Mouse (Mus musculus): Measurements from ENCODE around the gene Olfr222. TPM values are rescaled to one million over a fixed set of nuclear protein-coding genes. Genes with fewer than 3 reads are reported as not detected.

Gene Olfr222
- polyA plus RNA-seq, 1 experiment from 2014 or later, result not detected

Other genes with a start within 250 kb of the Olfr222 start
- not detected in 2 replicates for gene Prss38, start 200.6 kb downstream of the Olfr222 start, polyA plus RNA-seq (2014; fragmentation: Nextera tagmentation; extraction: Ambion mirVana)
- 19.1 and 20.1 TPM in 2 replicates for gene Jmjd4, start 126.2 kb downstream of the Olfr222 start, polyA plus RNA-seq (2014; fragmentation: Nextera tagmentation; extraction: Ambion mirVana)
- 144 and 148 TPM in 2 replicates for gene Snap47, start 125.0 kb downstream of the Olfr222 start, polyA plus RNA-seq (2014; fragmentation: Nextera tagmentation; extraction: Ambion mirVana)
- gene Zfp867, start 103.8 kb downstream of the Olfr222 start, polyA plus RNA-seq (2014; fragmentation: Nextera tagmentation; extraction: Ambion mirVana), result 9.4 and 10.0 TPM in 2 replicates
- 31.5 and 32.2 TPM in 2 replicates for gene Zkscan17, start 49.5 kb downstream of the Olfr222 start, polyA plus RNA-seq (2014; fragmentation: Nextera tagmentation; extraction: Ambion mirVana)
- gene Nlrp3, start 34.7 kb downstream of the Olfr222 start, polyA plus RNA-seq (2014; fragmentation: Nextera tagmentation; extraction: Ambion mirVana), result 0.40 TPM in 1 of 2 replicates, not detected in the other
- gene Olfr223, start 17.1 kb upstream of the Olfr222 start, polyA plus RNA-seq (2014; fragmentation: Nextera tagmentation; extraction: Ambion mirVana), result not detected in 2 replicates
- gene Mprip, start 85.1 kb upstream of the Olfr222 start, polyA plus RNA-seq (2014; fragmentation: Nextera tagmentation; extraction: Ambion mirVana), result 71.1 and 78.9 TPM in 2 replicates
- 1.3 and 2.4 TPM in 2 replicates for gene Pld6, start 211.4 kb upstream of the Olfr222 start, polyA plus RNA-seq (2014; fragmentation: Nextera tagmentation; extraction: Ambion mirVana)
- 32.0 and 33.7 TPM in 2 replicates for gene Flcn, start 233.8 kb upstream of the Olfr222 start, polyA plus RNA-seq (2014; fragmentation: Nextera tagmentation; extraction: Ambion mirVana)

Data from limb, embryonic 11.5 days (tissue).